Mouse (Mus musculus): ENCODE measurements around the gene Gm34653.
"Not testable (repeated sequence)": the region's sequence is repeated elsewhere in the genome, so short reads cannot be mapped to it uniquely, and the experiment has no call there.

Gm34653 gene

GRCm38 (mm10) chr2:34832766-34833457, at the start of gene Gm34653:
Gene Gm34653, plus strand, starts transcription at chr2:34833007.
- DNase-seq (ENCODE audit: low read depth): not testable (repeated sequence)

- DNase-seq (ENCODE audit: low read depth): no peak
Measured at GRCm38 (mm10) chr2:34783064-34784020, 49.5 kb upstream of the Gm34653 start.

DNA sequence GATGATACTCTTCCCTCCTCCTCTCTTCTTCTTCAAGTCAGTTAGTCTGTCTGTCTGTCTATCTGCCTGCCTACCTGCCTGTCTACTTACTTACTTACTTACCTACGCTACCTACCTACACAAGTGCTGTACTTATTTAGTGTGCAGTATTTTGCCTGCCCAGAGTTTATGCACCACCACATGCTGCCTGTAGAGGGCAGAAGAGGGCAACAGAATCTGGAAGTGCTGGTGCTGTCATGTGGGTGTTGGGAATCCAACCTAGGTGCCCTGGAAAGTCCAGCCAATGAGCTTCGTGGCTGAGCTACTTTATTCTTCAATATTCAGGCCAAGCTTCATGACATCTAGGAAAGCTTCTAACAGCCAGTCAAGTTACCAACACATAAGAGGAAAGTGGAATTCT, 48.7 kb upstream of the Gm34653 start:
- DNase-seq (ENCODE audit: low read depth): no peak

GRCm38 (mm10) chr2:34790282-34790681, 42.5 kb upstream of the Gm34653 start:
- DNase-seq (ENCODE audit: low read depth): no peak

DNA sequence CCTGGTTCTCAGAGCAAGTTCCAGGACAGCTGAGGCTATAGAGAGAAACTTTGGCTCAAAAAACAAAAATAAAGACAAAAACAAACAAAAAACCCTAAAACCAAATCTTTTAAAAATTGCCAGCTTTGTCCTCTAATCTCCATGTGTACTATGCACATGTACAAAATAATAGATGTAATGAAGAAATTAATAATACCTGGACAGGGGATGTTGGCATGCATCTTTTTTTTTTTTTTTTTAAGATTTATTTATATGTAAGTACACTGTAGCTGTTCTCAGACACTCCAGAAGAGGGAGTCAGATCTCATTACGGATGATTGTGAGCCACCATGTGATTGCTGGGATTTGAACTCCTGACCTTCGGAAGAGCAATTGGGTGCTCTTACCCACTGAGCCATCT, 40.3 kb upstream of the Gm34653 start:
- DNase-seq (ENCODE audit: low read depth): not testable (repeated sequence)

DNA sequence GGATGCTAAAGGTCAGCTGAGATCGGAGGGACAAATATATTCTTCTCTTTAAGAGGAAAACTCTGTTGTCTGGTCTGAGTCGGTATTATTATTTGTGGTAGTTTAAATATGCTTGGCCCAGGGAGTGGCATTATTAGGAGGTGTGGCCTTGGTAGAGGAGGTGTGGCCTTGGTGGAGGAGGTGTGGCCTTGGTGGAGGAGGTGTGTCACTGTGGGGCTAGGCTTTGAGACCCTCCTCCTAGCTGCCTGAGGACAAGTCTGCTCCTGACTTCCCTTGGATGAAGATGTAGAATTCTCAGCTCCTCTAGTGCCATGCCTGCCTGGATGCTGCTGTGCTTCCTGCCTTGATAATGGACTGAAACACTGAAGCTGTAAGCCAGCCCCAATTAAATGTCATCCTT, 38.3 kb upstream of the Gm34653 start:
- no peak for DNase-seq (ENCODE audit: low read depth)

DNA sequence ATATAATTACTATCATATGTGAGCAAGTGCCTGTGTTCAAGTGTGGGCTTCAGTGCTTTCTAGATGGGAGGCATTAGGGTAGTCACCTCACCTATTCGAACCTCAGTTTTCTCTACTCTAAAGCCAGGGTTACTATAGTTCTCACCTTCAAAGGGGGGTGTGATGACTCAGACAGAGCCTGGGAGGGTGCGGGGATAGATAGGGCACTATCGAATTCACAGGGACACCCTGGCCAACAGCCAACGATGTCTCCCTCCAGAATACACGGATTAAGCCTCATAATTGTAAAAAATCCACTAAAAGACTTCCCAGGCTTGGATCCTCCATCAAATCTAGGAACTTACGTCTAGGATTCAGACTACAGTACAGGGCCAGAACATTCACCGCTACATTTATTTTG, 37.4 kb upstream of the Gm34653 start:
- DNase-seq (ENCODE audit: low read depth): no peak

DNA sequence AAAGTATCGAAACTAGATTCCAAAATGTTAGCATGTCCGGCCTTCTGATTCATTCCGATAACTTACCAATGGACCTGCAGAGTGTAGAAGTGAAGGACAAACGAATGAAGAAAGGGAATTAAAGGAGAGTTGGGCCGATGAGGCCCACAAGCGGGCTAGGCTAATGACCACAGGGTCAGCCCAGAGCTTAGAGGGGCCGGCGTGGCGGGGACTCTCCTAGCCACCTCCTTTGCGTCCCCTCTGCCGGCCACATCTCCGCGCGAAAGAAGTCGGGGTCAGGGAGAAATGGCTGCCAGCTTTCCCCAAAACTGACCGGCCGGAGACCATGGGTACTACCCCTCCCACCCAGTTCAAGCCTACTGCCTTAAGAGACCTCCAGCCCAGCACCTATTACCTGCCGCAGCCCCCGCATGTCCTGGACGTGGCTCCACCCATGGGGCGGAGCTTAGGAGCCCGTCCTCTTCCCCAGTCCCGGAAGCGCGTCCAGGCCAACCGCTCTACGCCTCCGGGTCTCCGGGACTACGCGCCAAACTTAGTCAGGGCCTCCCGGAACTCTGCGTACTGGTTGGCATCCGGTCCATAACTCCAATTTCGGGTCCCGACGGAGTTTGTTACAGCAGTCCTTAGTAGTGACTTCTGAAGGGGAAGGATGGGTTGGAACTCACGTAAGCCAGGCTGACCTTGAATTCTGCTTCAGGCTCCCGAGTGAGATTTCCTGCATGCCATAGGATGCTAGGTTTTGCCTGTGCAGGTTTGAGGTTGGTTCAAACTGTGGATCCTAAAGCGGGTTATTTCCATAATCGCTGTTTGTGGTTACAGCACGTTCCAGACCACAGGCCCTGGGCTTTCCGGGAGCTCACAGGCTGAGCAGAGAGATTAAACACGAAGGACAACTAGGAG, 33.2 kb upstream of the Gm34653 start, which contains the start of gene Rabepk:
Gene Rabepk (minus strand): TSS at position 556 of the 900 bp plus-strand sequence.
- peak; percentile 64 for DNase-seq (ENCODE audit: low read depth)

DNA sequence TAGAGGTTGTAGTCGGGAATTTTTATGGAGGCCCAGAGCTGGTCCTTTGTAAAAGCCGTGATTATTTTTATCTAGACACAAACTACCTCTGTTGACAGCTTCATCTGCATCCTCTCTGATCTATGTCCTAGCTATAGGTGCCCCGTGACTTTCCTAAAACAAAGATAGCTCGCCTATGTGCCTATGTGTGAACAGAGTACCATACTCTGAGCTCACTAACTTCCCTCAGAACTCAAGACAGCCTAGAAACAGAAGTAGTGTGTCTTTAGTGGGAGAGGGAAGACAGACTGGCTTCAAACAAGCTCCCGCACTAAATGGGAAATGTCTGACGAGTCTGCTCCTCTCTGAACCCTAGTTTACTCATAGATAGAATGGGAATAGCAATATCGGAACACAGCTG, 32.4 kb upstream of the Gm34653 start:
- DNase-seq (ENCODE audit: low read depth): no peak

- peak; percentile 97 for DNase-seq (ENCODE audit: low read depth)
Measured at GRCm38 (mm10) chr2:34801516-34802482, 31.0 kb upstream of the Gm34653 start.

DNA sequence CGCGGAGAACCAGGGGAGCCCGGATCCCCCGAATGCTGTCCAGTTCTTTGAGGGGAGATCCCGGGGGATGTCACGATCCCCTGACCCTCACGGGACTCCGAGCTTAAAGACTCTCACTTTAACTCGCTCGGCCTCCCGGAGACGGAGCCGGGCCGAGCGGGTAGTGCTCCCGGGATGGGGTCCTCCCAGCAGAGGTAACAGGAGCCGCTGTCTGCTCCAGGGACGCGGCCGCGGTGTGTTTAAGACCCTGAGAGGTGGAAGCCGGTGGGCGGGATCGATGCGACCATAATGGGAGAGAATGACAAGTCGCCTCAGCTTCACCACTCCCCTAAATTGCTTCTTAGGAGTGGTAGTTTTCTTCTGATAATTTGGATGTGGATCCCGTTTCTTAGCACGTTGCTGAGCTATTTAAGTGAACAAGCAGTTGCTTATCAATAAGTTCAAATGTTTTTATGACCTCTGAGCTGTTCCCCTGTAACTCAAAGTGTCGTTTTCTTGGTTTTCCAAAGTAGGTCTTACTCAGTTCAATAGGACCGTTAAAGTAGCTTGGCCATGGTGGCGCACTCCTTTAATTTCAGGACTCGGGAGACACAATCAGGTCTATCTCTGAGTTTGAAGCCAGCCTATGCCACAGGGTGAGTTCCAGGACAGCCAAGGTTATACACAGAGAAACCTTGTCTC, 30.1 kb upstream of the Gm34653 start:
- not testable (repeated sequence) for DNase-seq (ENCODE audit: low read depth)

- no peak for DNase-seq (ENCODE audit: low read depth)
Measured at GRCm38 (mm10) chr2:34803746-34804145, 29.1 kb upstream of the Gm34653 start.

GRCm38 (mm10) chr2:34804172-34804571, 28.6 kb upstream of the Gm34653 start:
- no peak for DNase-seq (ENCODE audit: low read depth)

GRCm38 (mm10) chr2:34804815-34805214, 28.0 kb upstream of the Gm34653 start:
- no peak for DNase-seq (ENCODE audit: low read depth)

GRCm38 (mm10) chr2:34805364-34805950, 27.4 kb upstream of the Gm34653 start:
- DNase-seq (ENCODE audit: low read depth): no peak

- DNase-seq (ENCODE audit: low read depth): no peak
Measured at GRCm38 (mm10) chr2:34808057-34808456, 24.8 kb upstream of the Gm34653 start.

GRCm38 (mm10) chr2:34809568-34809967, 23.2 kb upstream of the Gm34653 start:
- no peak for DNase-seq (ENCODE audit: low read depth)

- DNase-seq (ENCODE audit: low read depth): no peak
Measured at GRCm38 (mm10) chr2:34810775-34811174, 22.0 kb upstream of the Gm34653 start.

DNA sequence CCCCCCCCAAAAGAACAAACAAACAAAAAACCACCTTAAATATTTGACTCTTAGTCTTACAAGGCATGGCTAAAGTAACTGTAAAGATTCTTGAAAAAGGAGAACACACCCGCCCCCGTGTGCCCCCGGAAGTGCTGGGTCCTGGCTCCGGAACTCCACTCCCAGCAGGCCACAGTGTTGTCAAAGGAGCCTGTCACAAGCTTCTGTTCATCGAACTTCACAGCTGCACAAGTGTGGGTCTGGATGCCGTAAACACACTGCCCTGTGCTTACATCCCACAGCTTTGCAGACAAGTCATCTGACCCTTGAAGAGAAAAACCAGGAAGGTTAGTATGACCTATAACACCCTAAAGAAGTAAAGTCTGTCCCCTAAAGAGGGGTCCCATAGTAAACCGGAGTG, 20.1 kb upstream of the Gm34653 start:
- no peak for DNase-seq (ENCODE audit: low read depth)

GRCm38 (mm10) chr2:34815893-34816292, 16.9 kb upstream of the Gm34653 start:
- not testable (repeated sequence) for DNase-seq (ENCODE audit: low read depth)

All from fibroblast of lung, adult 2 months (primary cell).